Mouse (Mus musculus): Measurements from ENCODE around the gene Asb14.
"Not testable (repeated sequence)": the region's sequence is repeated elsewhere in the genome, so short reads cannot be mapped to it uniquely, and the experiment has no call there.

DNA sequence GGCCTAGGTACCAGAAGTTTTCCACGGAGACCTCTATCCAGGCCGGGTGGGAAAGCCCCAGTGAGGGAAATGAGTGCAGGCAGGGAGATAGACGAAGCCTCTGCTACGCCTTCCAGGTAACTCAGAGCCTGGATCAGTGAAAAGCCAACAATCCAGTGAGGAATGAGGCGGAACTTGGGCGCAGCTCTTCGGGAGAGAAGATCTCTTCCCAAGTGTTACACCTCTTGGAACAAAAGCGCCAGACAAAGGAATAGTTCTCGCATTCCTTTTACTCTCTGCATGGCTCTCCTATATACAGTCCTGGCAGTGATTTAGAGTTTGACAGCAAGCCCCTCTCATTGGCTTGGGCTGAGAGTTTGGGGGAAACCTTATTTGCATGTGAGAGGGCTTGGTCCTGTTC, 16.1 kb downstream of the Asb14 start:
- TF ChIP-seq POLR2A (IDR thresholded peaks at IDR 0.05; ENCODE audit: extremely low read depth, insufficient read depth, low read length); CTCF (IDR thresholded peaks at IDR 0.05; ENCODE audit: low read depth, low read length): not testable (repeated sequence)
